Mouse (Mus musculus) megakaryocyte, embryonic 14.5 days (primary cell): ENCODE results near the gene Ddah2. TPM values are rescaled to one million over a fixed set of nuclear protein-coding genes. Genes with fewer than 3 reads are reported as not detected.
A peak's percentile ranks its signal among the peaks of the same experiment; 100 is the strongest.

Experiments
- H3K27me3 ChIP-seq: replicated peaks from 2 replicates; pipeline ENCODE3; 2012; ENCODE audit warnings: inconsistent platforms
- H3K36me3 ChIP-seq: replicated peaks from 2 replicates; pipeline ENCODE3; 2012; ENCODE audit warnings: low read length, inconsistent platforms, mixed read lengths
- H3K4me1 ChIP-seq: 2 replicates; pipeline ENCODE4 v1.6.1; 2012; ENCODE audit warnings: inconsistent platforms
- H3K4me3 ChIP-seq: replicated peaks from 2 replicates; pipeline ENCODE3; 2012; ENCODE audit warnings: moderate library complexity, mild to moderate bottlenecking, inconsistent platforms
- H3K9me3 ChIP-seq: 2 replicates; pipeline ENCODE4 v1.6.1; 2012; ENCODE audit warnings: inconsistent platforms
- FLI1 ChIP-seq: IDR thresholded peaks from 2 replicates; pipeline ENCODE4 v1.6.1; 2012; ENCODE audit warnings: low read length, inconsistent platforms, mixed read lengths
- GATA1 ChIP-seq: IDR thresholded peaks from 3 replicates; pipeline ENCODE4 v1.6.1; 2012; ENCODE audit warnings: mixed read lengths, low read length, inconsistent platforms, borderline replicate concordance
- polyA plus RNA-seq: library from polyadenylated mRNA; stranded (reverse); fragments of >175 nt; gene quantifications from 2 replicates; pipeline ENCODE4 v1.2.3, GENCODE M21; 2012; ENCODE audit warnings: low replicate concordance; ENCODE audit not compliant: insufficient read depth

Ddah2 gene
- polyA plus RNA-seq, 1 experiment = 36.5 TPM

DNA sequence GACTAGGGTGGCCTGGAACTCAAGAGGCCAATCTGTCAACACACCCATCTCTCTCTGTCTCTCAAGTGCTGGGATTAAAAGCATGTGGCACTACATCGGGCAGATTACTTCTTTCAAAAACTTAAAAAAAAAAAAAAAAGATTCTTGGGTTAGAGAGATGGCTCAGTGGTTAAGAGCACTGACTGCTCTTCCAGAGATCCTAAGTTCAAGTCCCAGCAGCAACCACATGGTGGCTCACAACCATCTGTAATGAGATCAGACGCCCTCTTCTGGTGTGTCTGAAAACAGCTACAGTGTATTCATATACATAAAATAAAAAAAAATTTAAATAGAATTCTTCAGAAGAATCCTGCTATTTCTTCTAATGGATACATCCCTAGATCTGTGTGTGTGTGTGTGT lies 29.3 kb downstream of the Ddah2 start:
- Histone ChIP-seq H3K4me3 (no peak overlapping the region), H3K36me3 (peaks cover 41% of the 10 kb centered on the region), H3K4me1 (peaks cover 78% of the 10 kb centered on the region), H3K9me3 (no peaks in the 10 kb centered on the region), H3K27me3 (no peaks in the 10 kb centered on the region)
- TF ChIP-seq GATA1 (no peak), FLI1 (no peak)

DNA sequence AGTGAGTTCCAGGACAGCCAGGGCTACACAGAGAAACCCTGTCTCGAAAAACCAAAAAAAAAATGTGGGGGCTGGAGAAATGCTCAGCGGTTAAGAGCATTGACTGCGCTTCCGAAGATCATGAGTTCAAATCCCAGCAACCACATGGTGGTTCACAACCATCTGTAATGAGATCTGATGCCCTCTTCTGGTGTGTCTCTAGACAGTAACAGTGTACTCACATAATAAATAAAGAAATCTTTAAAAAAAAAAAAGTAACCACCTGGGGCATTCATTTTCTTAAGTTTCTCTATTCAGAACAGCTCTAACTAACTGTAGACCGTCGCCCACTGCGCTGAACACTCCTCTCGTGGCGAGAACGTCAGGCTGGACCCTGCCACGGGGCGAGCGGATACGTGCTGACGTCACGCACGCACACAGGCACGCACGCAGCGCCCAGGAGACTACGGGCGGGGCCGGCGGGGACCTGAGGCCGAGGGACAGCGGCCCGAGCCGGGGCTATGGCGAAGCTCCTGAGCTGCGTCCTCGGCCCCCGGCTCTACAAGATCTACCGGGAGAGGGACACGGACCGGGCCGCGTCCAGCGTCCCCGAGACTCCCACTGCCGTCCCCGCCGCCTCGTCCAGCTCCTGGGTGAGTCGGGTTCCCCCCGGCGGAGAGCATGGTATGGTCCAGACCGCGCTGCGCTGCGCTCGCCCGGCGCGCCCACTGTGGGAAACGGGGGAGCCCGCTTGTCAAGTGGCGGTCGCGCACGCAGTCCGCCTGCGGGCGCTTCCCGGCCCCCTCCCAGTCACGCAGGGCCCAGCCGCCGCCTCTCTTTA lies 30.2 kb downstream of the Ddah2 start, which contains the start of gene Abhd16a:
Gene Abhd16a (plus strand): TSS at position 439 of the 820 bp plus-strand sequence.
- H3K4me1 ChIP-seq = peaks cover 69% of the 10 kb centered on the region
- TF ChIP-seq FLI1 (no peak), GATA1 (no peak)

DNA sequence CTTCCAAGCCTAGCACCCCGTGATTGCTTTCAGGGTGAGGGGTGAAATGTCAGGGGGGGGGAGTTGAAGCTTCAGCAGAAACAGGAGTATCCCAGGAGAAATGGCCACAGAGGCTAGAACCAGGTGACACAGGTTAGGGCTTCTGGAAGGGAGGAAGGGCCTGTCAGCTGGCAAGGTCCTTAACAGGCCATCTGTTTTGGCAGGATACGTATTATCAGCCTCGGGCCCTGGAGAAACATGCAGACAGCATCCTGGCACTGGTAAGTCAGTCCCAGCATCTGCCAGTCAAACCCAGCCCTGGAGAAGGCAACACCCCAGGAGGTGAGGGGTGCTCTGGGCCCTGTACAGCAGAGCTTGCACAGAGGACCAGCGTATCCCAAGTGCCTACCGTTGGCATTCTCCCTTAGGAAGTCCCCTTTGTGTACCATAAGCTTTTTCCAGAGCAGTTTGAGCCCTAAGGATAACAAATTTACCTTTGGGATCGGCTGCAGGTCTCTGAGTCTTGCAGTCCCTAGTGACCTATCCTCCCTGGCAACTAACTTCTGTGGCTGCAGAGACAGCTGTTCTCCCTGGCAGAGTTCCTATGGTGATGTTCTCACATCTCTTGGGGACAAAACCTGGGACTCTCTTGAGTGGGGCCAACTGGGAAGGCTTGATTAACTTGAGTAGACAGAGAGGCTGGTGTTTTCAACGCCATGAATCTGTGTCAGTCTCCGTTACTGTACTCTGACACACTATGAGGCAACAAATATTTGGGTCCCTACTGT lies 31.5 kb downstream of the Ddah2 start:
- peak overlapping the region; percentile 96 for H3K4me3 ChIP-seq
- peaks cover 50% of the 10 kb centered on the region for H3K36me3 ChIP-seq
- no peaks in the 10 kb centered on the region for H3K9me3 ChIP-seq
- peaks cover 64% of the 10 kb centered on the region for H3K4me1 ChIP-seq
- H3K27me3 ChIP-seq = no peaks in the 10 kb centered on the region
- no peak for TF ChIP-seq FLI1
- no peak for TF ChIP-seq GATA1

More for the DNA sequence above, 30.2 kb downstream of the Ddah2 start, which contains the start of gene Abhd16a:
- Histone ChIP-seq H3K27me3 (no peaks in the 10 kb centered on the region), H3K9me3 (no peaks in the 10 kb centered on the region), H3K4me3 (peak within 1 kb of the TSS; percentile 96), H3K36me3 (peaks cover 41% of the 10 kb centered on the region)

GRCm38 (mm10) chr17:35092403-35093198 lies 33.8 kb downstream of the Ddah2 start:
- Histone ChIP-seq H3K27me3 (no peaks in the 10 kb centered on the region), H3K36me3 (peaks cover 73% of the 10 kb centered on the region)

DNA sequence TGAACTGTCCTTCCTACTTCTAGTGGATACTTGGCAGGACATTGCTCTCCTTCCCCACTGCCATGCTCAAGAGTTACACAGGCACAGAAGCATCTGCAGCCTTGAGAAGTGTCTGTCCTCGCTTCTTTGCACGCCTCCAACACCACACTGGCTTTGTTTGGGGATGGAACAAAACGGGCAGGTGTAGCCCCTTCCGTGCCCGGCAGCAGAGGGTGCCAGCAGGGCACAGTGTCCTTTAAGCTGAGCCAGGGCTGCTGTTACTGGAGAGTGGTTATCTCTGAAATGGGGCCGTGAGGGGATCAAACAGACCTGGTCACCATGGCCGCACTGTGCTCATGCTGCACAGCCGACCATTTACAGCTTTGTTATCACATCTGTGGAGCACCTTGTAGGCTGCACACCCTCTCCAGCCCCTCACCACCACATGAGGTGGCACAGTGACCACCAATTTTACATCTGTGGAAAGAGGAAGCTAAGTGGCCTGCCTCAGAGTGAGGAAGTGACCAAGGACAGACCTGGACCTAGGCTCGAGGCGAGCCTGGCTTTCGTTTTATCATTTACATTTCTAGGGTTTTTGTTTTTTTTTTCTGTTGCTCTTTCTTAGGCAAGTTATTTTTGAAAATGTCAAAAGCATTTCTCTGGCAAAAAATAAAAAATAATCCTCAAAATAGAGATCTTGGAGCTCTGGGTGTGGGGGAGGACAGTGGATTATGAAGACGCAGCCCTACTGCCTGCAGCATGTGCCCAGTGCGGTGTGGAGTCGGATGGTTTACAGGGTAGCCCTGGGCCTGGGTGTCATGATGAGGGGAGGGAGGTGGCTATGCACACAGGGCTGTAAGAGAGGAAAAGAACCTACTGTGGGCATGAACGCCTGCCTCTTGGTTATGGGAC lies 35.9 kb downstream of the Ddah2 start:
- peaks cover 63% of the 10 kb centered on the region for H3K4me1 ChIP-seq
- peak overlapping the region; percentile 12 for H3K4me3 ChIP-seq
- no peaks in the 10 kb centered on the region for H3K9me3 ChIP-seq
- H3K27me3 ChIP-seq = no peaks in the 10 kb centered on the region
- TF ChIP-seq FLI1 (no peak), GATA1 (no peak)
- peaks cover 94% of the 10 kb centered on the region for H3K36me3 ChIP-seq

More at GRCm38 (mm10) chr17:35092403-35093198, 33.8 kb downstream of the Ddah2 start:
- H3K4me1 ChIP-seq = peaks cover 58% of the 10 kb centered on the region
- H3K4me3 ChIP-seq = no peak overlapping the region
- TF ChIP-seq GATA1 (no peak), FLI1 (no peak)
- H3K9me3 ChIP-seq = no peaks in the 10 kb centered on the region

- Histone ChIP-seq H3K4me3 (no peak overlapping the region), H3K36me3 (peaks cover 98% of the 10 kb centered on the region), H3K4me1 (peaks cover 64% of the 10 kb centered on the region), H3K9me3 (no peaks in the 10 kb centered on the region), H3K27me3 (no peaks in the 10 kb centered on the region)
- TF ChIP-seq FLI1 (no peak), GATA1 (no peak)
Observed at GRCm38 (mm10) chr17:35096597-35096996, 37.8 kb downstream of the Ddah2 start.

DNA sequence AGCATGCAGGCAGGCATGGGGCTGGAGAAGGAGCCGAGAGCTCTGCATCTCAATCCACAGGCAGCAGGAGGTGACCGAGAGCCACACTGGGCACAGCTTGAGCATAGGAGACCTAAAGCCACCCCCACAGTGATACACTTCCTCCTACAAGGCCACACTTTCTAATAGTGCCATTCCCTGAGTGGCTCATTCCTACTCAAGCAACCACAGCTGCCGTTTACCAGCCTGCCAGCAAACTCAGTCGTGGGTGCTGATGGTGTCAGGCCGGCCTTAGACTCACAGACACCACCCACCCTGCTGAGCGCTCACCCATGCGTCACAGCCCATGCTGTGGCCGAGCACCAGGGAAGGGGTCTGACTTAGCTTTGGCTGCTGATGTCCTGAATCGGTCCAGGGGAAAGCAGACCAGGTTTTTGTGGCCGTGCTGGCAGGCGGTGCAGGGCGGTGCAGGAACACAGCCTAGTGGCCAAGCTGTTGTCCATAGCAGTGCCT lies 38.4 kb downstream of the Ddah2 start:
- peaks cover 65% of the 10 kb centered on the region for H3K4me1 ChIP-seq

GRCm38 (mm10) chr17:35100196-35100765 lies 41.4 kb downstream of the Ddah2 start:
- H3K4me3 ChIP-seq = no peak overlapping the region
- H3K36me3 ChIP-seq = peaks cover 98% of the 10 kb centered on the region
- no peak for TF ChIP-seq FLI1
- TF ChIP-seq GATA1 = no peak
- no peaks in the 10 kb centered on the region for H3K27me3 ChIP-seq
- H3K4me1 ChIP-seq = peaks cover 79% of the 10 kb centered on the region
- H3K9me3 ChIP-seq = no peaks in the 10 kb centered on the region

More for the DNA sequence above, 38.4 kb downstream of the Ddah2 start:
- H3K27me3 ChIP-seq = no peaks in the 10 kb centered on the region
- TF ChIP-seq FLI1 (no peak), GATA1 (no peak)
- H3K9me3 ChIP-seq = no peaks in the 10 kb centered on the region
- no peak overlapping the region for H3K4me3 ChIP-seq
- peaks cover 99% of the 10 kb centered on the region for H3K36me3 ChIP-seq
